Mouse (Mus musculus): ENCODE data around the gene Stk26. TPM values are rescaled to one million over a fixed set of nuclear protein-coding genes. Genes with fewer than 3 reads are reported as not detected.

The Stk26 gene
- polyA plus RNA-seq, 1 experiment from 2014 or later = 2.4 TPM

GRCm38 (mm10) chrX:50863771-50864170 is 22.9 kb downstream of the Stk26 start:
- DNase-seq (ENCODE audit: low spot score) = no peak
- Histone ChIP-seq H3K9me3 (replicated peaks) (no peaks in the 10 kb centered on the region), H3K4me3 (no peak overlapping the region), H3K27me3 (ENCODE audit: low read depth, poor library complexity, severe bottlenecking) (peaks cover 4% of the 10 kb centered on the region; the same call in 1 of the 2 replicates), H3K4me1 (no peaks in the 10 kb centered on the region), H3K27ac (replicated peaks) (no peak overlapping the region), H3K36me3 (no peaks in the 10 kb centered on the region)
- WGBS = 75% methylated on average over 2 of the region's 2 CpGs

GRCm38 (mm10) chrX:50864734-50865133 is 23.9 kb downstream of the Stk26 start:
- 82% methylated on average over 5 of the region's 5 CpGs for WGBS
- no peaks in the 10 kb centered on the region for H3K36me3 ChIP-seq

GRCm38 (mm10) chrX:50874246-50875002 is 33.6 kb downstream of the Stk26 start:
- Histone ChIP-seq H3K27me3 (ENCODE audit: low read depth, poor library complexity, severe bottlenecking) (peaks cover 14% of the 10 kb centered on the region), H3K4me3 (no peak overlapping the region), H3K9me3 (replicated peaks) (no peaks in the 10 kb centered on the region), H3K27ac (replicated peaks) (no peak overlapping the region), H3K36me3 (no peaks in the 10 kb centered on the region), H3K4me1 (no peaks in the 10 kb centered on the region)
- DNase-seq (ENCODE audit: low spot score) = no peak
- WGBS = 84% methylated on average over 6 of the region's 6 CpGs

More at GRCm38 (mm10) chrX:50864734-50865133, 23.9 kb downstream of the Stk26 start:
- Histone ChIP-seq H3K27ac (replicated peaks) (no peak overlapping the region), H3K4me1 (no peaks in the 10 kb centered on the region), H3K4me3 (no peak overlapping the region), H3K27me3 (ENCODE audit: low read depth, poor library complexity, severe bottlenecking) (peaks cover 4% of the 10 kb centered on the region; the same call in 1 of the 2 replicates), H3K9me3 (replicated peaks) (no peaks in the 10 kb centered on the region)
- DNase-seq (ENCODE audit: low spot score) = no peak

- Histone ChIP-seq H3K36me3 (no peaks in the 10 kb centered on the region), H3K4me3 (no peak overlapping the region), H3K27me3 (ENCODE audit: low read depth, poor library complexity, severe bottlenecking) (peaks cover 6% of the 10 kb centered on the region; the same call in 1 of the 2 replicates), H3K4me1 (no peaks in the 10 kb centered on the region), H3K9me3 (replicated peaks) (no peaks in the 10 kb centered on the region), H3K27ac (replicated peaks) (no peak overlapping the region)
- 84% methylated on average over 2 of the region's 2 CpGs for WGBS
- DNase-seq (ENCODE audit: low spot score) = no peak
These were observed 47.2 kb downstream of the Stk26 start for GRCm38 (mm10) chrX:50887999-50888398.

- H3K27me3 ChIP-seq (ENCODE audit: low read depth, poor library complexity, severe bottlenecking) = peaks cover 10% of the 10 kb centered on the region
- H3K4me3 ChIP-seq = no peak overlapping the region
- H3K27ac ChIP-seq (replicated peaks) = no peak overlapping the region
- no peaks in the 10 kb centered on the region for H3K4me1 ChIP-seq
- WGBS = 79% methylated on average over 3 of the region's 3 CpGs
- no peaks in the 10 kb centered on the region for H3K36me3 ChIP-seq
- no peak for DNase-seq (ENCODE audit: low spot score)
- no peaks in the 10 kb centered on the region for H3K9me3 ChIP-seq (replicated peaks)
These were observed 62.6 kb downstream of the Stk26 start for GRCm38 (mm10) chrX:50903497-50903896.

- Histone ChIP-seq H3K4me3 (no peak overlapping the region), H3K4me1 (no peaks in the 10 kb centered on the region), H3K27ac (replicated peaks) (no peak overlapping the region), H3K9me3 (replicated peaks) (no peaks in the 10 kb centered on the region), H3K36me3 (no peaks in the 10 kb centered on the region), H3K27me3 (ENCODE audit: low read depth, poor library complexity, severe bottlenecking) (0 out of 2 replicates have a peak, but pooled peaks cover 13% of the 10 kb centered on the region)
- DNase-seq (ENCODE audit: low spot score) = no peak
- WGBS = 82% methylated on average over 5 of the region's 5 CpGs
These were observed 69.1 kb downstream of the Stk26 start for GRCm38 (mm10) chrX:50909915-50910314.

- peaks cover 5% of the 10 kb centered on the region; the same call in 1 of the 2 replicates for H3K27me3 ChIP-seq (ENCODE audit: low read depth, poor library complexity, severe bottlenecking)
- DNase-seq (ENCODE audit: low spot score) = no peak
- 37% methylated on average over 3 of the region's 3 CpGs for WGBS
- H3K36me3 ChIP-seq = no peaks in the 10 kb centered on the region
- no peak overlapping the region for H3K4me3 ChIP-seq
- H3K4me1 ChIP-seq = 0 out of 2 replicates have a peak, but pooled peaks cover 3% of the 10 kb centered on the region
- no peak overlapping the region for H3K27ac ChIP-seq (replicated peaks)
- no peaks in the 10 kb centered on the region for H3K9me3 ChIP-seq (replicated peaks)
These were observed 76.5 kb downstream of the Stk26 start for GRCm38 (mm10) chrX:50917389-50917788.

GRCm38 (mm10) chrX:50918754-50919153 is 77.9 kb downstream of the Stk26 start:
- 69% methylated on average over 3 of the region's 3 CpGs for WGBS

GRCm38 (mm10) chrX:50924629-50925364 is 84.0 kb downstream of the Stk26 start:
- Histone ChIP-seq H3K27ac (replicated peaks) (no peak overlapping the region), H3K9me3 (replicated peaks) (no peaks in the 10 kb centered on the region), H3K4me1 (no peaks in the 10 kb centered on the region), H3K27me3 (ENCODE audit: low read depth, poor library complexity, severe bottlenecking) (peaks cover 17% of the 10 kb centered on the region; the same call in 1 of the 2 replicates), H3K36me3 (no peaks in the 10 kb centered on the region), H3K4me3 (no peak overlapping the region)
- peak; percentile 17 for DNase-seq (ENCODE audit: low spot score)
- 50% methylated on average over 17 of the region's 18 CpGs for WGBS

More at GRCm38 (mm10) chrX:50918754-50919153, 77.9 kb downstream of the Stk26 start:
- Histone ChIP-seq H3K4me1 (0 out of 2 replicates have a peak, but pooled peaks cover 3% of the 10 kb centered on the region), H3K4me3 (no peak overlapping the region), H3K36me3 (no peaks in the 10 kb centered on the region), H3K9me3 (replicated peaks) (no peaks in the 10 kb centered on the region), H3K27me3 (ENCODE audit: low read depth, poor library complexity, severe bottlenecking) (peaks cover 10% of the 10 kb centered on the region; the same call in 1 of the 2 replicates), H3K27ac (replicated peaks) (no peak overlapping the region)
- DNase-seq (ENCODE audit: low spot score) = no peak

GRCm38 (mm10) chrX:50926893-50927545 is 86.2 kb downstream of the Stk26 start:
- Histone ChIP-seq H3K36me3 (no peaks in the 10 kb centered on the region), H3K27me3 (ENCODE audit: low read depth, poor library complexity, severe bottlenecking) (peaks cover 27% of the 10 kb centered on the region), H3K27ac (replicated peaks) (no peak overlapping the region), H3K4me1 (no peaks in the 10 kb centered on the region), H3K9me3 (replicated peaks) (no peaks in the 10 kb centered on the region), H3K4me3 (no peak overlapping the region)
- WGBS = 78% methylated on average over 10 of the region's 10 CpGs
- no peak for DNase-seq (ENCODE audit: low spot score)

GRCm38 (mm10) chrX:50930309-50930708 is 89.5 kb downstream of the Stk26 start:
- Histone ChIP-seq H3K4me3 (no peak overlapping the region), H3K9me3 (replicated peaks) (no peaks in the 10 kb centered on the region), H3K27ac (replicated peaks) (no peak overlapping the region), H3K36me3 (no peaks in the 10 kb centered on the region), H3K27me3 (ENCODE audit: low read depth, poor library complexity, severe bottlenecking) (peaks cover 28% of the 10 kb centered on the region), H3K4me1 (peaks cover 14% of the 10 kb centered on the region)
- no peak for DNase-seq (ENCODE audit: low spot score)
- WGBS = 40% methylated on average over 3 of the region's 3 CpGs

- no peaks in the 10 kb centered on the region for H3K9me3 ChIP-seq (replicated peaks)
- no peak overlapping the region for H3K4me3 ChIP-seq
- no peak overlapping the region for H3K27ac ChIP-seq (replicated peaks)
- peaks cover 24% of the 10 kb centered on the region for H3K27me3 ChIP-seq (ENCODE audit: low read depth, poor library complexity, severe bottlenecking)
- WGBS = 91% methylated on average over 3 of the region's 3 CpGs
- DNase-seq (ENCODE audit: low spot score) = no peak
- H3K4me1 ChIP-seq = peaks cover 14% of the 10 kb centered on the region
- no peaks in the 10 kb centered on the region for H3K36me3 ChIP-seq
These were observed 96.3 kb downstream of the Stk26 start for GRCm38 (mm10) chrX:50937117-50937516.
